ENCODE assay signal across 8 mouse cellular contexts in the genomic region with DNA sequence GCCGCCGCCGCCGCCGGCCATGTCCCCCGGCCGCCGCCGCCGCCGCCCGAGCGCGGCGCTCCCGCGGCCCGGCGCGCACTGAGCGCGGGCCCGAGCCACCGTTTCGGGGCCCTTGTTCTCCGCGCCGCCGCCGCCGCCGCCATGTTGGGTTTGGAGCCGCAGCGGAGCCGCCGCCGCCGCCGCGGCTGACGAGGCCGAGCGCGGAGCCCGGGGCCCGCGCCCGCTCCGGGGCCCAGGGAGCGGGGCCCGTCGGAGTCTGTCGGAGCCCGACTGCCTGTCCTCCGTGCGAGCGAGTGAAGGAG. TPM values are rescaled to one million over a fixed set of nuclear protein-coding genes. Genes with fewer than 3 reads are reported as not detected.
DNase-seq lines count a peak whose midpoint lies in the region; ATAC-seq lines count a peak whose summit lies in the region.

No protein-coding gene starts in this region.

- H3K4me2 ChIP-seq in neural tube, embryonic 11.5 days (ENCODE audit: low read depth) = peak overlapping the region; percentile 91
- H3K4me2 ChIP-seq in limb, embryonic 12.5 days = peak overlapping the region; percentile 91
- H3K4me2 ChIP-seq in stomach, embryonic 14.5 days (replicated peaks; ENCODE audit: low read depth, low read length) = no peak overlapping the region

- no peaks in the 10 kb centered on the region for H3K27me3 ChIP-seq in neural tube, embryonic 11.5 days (ENCODE audit: control insufficient read depth, insufficient read depth, low read length)
- H3K27me3 ChIP-seq in limb, embryonic 12.5 days = no peaks in the 10 kb centered on the region
- no peaks in the 10 kb centered on the region for H3K27me3 ChIP-seq in stomach, embryonic 14.5 days (ENCODE audit: control insufficient read depth, insufficient read depth, low read length)

- peak; percentile 37; the same call in 1 of the 2 replicates for ATAC-seq in cerebellum, adult (ENCODE audit: insufficient number of reproducible peaks, low FRiP score, low TSS enrichment)
- ATAC-seq in neural tube, embryonic 11.5 days (ENCODE audit: insufficient read depth, low FRiP score, low TSS enrichment) = peak; percentile 48
- ATAC-seq in limb, embryonic 12.5 days (ENCODE audit: insufficient number of reproducible peaks, insufficient read depth, low FRiP score, low TSS enrichment, low read depth) = 0 out of 2 replicates have a peak, but pooled peaks have one; percentile 18
- peak; percentile 35; the same call in 1 of the 2 replicates for ATAC-seq in stomach, embryonic 14.5 days (ENCODE audit: insufficient number of reproducible peaks, insufficient read depth, low FRiP score, low read depth)

- peak overlapping the region; percentile 93 for H3K4me3 ChIP-seq in neural tube, embryonic 11.5 days (ENCODE audit: low read depth, low read length)
- peak overlapping the region; percentile 98 for H3K4me3 ChIP-seq in limb, embryonic 12.5 days (replicated peaks)
- H3K4me3 ChIP-seq in stomach, embryonic 14.5 days (ENCODE audit: low read depth, low read length) = peak overlapping the region; percentile 97

- under 1% methylated on average over 31 of the region's 57 CpGs for WGBS in neural tube, embryonic 11.5 days
- WGBS in limb, embryonic 12.5 days = under 1% methylated on average over 51 of the region's 57 CpGs
- WGBS in stomach, embryonic 14.5 days = under 1% methylated on average over 45 of the region's 57 CpGs

- no peaks in the 10 kb centered on the region for H3K9me3 ChIP-seq in neural tube, embryonic 11.5 days (ENCODE audit: control insufficient read depth, low read length)
- H3K9me3 ChIP-seq in limb, embryonic 12.5 days = no peaks in the 10 kb centered on the region
- no peaks in the 10 kb centered on the region for H3K9me3 ChIP-seq in stomach, embryonic 14.5 days (ENCODE audit: control insufficient read depth, low read depth, low read length)

- peaks cover 12% of the 10 kb centered on the region for H3K4me1 ChIP-seq in neural tube, embryonic 11.5 days (ENCODE audit: control insufficient read depth, insufficient read depth, low read length)
- peaks cover 23% of the 10 kb centered on the region for H3K4me1 ChIP-seq in limb, embryonic 12.5 days (replicated peaks)
- H3K4me1 ChIP-seq in stomach, embryonic 14.5 days (ENCODE audit: control insufficient read depth, insufficient read depth, low read length) = peaks cover 32% of the 10 kb centered on the region

- peak overlapping the region; percentile 95 for H3K9ac ChIP-seq in neural tube, embryonic 11.5 days (ENCODE audit: low read length)
- peak overlapping the region; percentile 97 for H3K9ac ChIP-seq in limb, embryonic 12.5 days (replicated peaks)
- H3K9ac ChIP-seq in stomach, embryonic 14.5 days (replicated peaks; ENCODE audit: low read depth, low read length) = peak overlapping the region; percentile 97

- H3K27ac ChIP-seq in neural tube, embryonic 11.5 days (ENCODE audit: low read depth, low read length) = peak overlapping the region; percentile 90
- peak overlapping the region; percentile 91 for H3K27ac ChIP-seq in limb, embryonic 12.5 days
- H3K27ac ChIP-seq in stomach, embryonic 14.5 days (ENCODE audit: low read length) = peak overlapping the region; percentile 84

- no peak for DNase-seq in cerebellum, adult 9-10 months
- DNase-seq in neural tube, embryonic 11.5 days (ENCODE audit: low spot score) = no peak
- no peak for DNase-seq in neural tube, embryonic 10.5 days (ENCODE audit: extremely low spot score, low spot score)
- no peak for DNase-seq in left cerebral cortex, adult 11 months (ENCODE audit: low spot score)
- no peak for DNase-seq in embryo, embryonic 10 days (ENCODE audit: low spot score)

- no peaks in the 10 kb centered on the region for H3K36me3 ChIP-seq in neural tube, embryonic 11.5 days (ENCODE audit: control insufficient read depth, insufficient read depth, low read length)
- no peaks in the 10 kb centered on the region for H3K36me3 ChIP-seq in limb, embryonic 12.5 days
- H3K36me3 ChIP-seq in stomach, embryonic 14.5 days (ENCODE audit: control insufficient read depth, insufficient read depth, low read length) = no peaks in the 10 kb centered on the region

RNA-seq across cellular contexts. Expression of gene Sppl3, which starts 0.2 kb away (rescaled TPM):
- 43.6 and 45.1 TPM in 2 replicates for polyA plus RNA-seq in neural tube, embryonic 11.5 days (2014; fragmentation: Nextera tagmentation; extraction: Ambion mirVana)
- 17.3 and 36.9 TPM in 2 replicates for polyA plus RNA-seq in limb, embryonic 12.5 days (2016; fragmentation: Nextera tagmentation; extraction: Ambion mirVana)
- 27.6 and 27.7 TPM in 2 replicates for polyA plus RNA-seq in stomach, embryonic 14.5 days (2014; fragmentation: Nextera tagmentation; extraction: Ambion mirVana)

RNA-seq across cellular contexts. Expression of gene Hnf1a, which starts 40.3 kb away (rescaled TPM):
- not detected in 2 replicates for polyA plus RNA-seq in neural tube, embryonic 11.5 days (2014; fragmentation: Nextera tagmentation; extraction: Ambion mirVana)
- polyA plus RNA-seq in limb, embryonic 12.5 days (2016; fragmentation: Nextera tagmentation; extraction: Ambion mirVana) = not detected in 2 replicates
- polyA plus RNA-seq in stomach, embryonic 14.5 days (2014; fragmentation: Nextera tagmentation; extraction: Ambion mirVana) = 7.1 and 7.7 TPM in 2 replicates
